Mouse (Mus musculus) C2C12 (cell line): ENCODE results near the gene Arhgef3.

Experiments
- CTCF ChIP-seq: IDR thresholded peaks from one replicate; pipeline ENCODE4 v1.5.1; 2011; ENCODE audit not compliant: control insufficient read depth, insufficient read depth, insufficient read length
- MAX ChIP-seq: IDR thresholded peaks from one replicate; pipeline ENCODE4 v1.6.1; 2011; ENCODE audit warnings: mild to moderate bottlenecking, control low read depth
- MYOD1 ChIP-seq: IDR thresholded peaks from one replicate; pipeline ENCODE4 v1.6.1; 2011; ENCODE audit warnings: low read depth; ENCODE audit not compliant: control insufficient read depth, insufficient read length
- MYOG ChIP-seq: IDR thresholded peaks from one replicate; pipeline ENCODE4 v1.6.1; 2011; ENCODE audit not compliant: control insufficient read depth, insufficient read length; ENCODE audit errors: extremely low read depth
- USF1 ChIP-seq: IDR thresholded peaks from one replicate; pipeline ENCODE4 v1.6.1; 2011; ENCODE audit warnings: low read depth, mild to moderate bottlenecking, control low read depth, moderate library complexity

DNA sequence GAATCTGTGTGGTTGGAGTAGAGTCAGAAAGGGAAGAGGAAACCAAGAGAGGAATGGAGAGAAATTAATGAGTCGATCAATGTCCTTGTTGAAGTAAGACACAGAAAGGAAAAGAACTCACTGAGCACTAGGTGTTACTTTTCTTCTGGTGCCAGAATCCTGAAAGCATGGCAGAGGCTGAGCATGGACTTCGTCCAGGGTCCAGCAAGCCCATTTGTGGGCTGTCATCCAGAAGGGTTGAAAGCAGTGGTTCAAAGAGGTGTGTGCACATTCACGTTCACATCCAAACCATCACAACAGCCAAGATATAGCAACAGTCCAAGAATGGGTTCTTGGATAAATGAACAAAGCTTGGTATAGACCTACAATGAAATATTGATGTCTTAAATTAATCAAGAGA lies 15.3 kb downstream of the Arhgef3 start:
- no peak for TF ChIP-seq MYOG
- TF ChIP-seq USF1: no peak
- no peak for TF ChIP-seq MYOD1
- TF ChIP-seq CTCF: no peak
- TF ChIP-seq MAX: no peak
